Mouse (Mus musculus) forebrain, embryonic 10.5 days (tissue): Measurements from ENCODE around the gene Clint1. TPM values are rescaled to one million over a fixed set of nuclear protein-coding genes. Genes with fewer than 3 reads are reported as not detected.

Experiments used
- DNase-seq: peaks from one replicate; pipeline ENCODE4 v3.0.0-alpha.2; 2017; ENCODE audit warnings: low spot score; ENCODE audit errors: extremely low spot score
- H3K27ac ChIP-seq: fragments of 300-500 bp; sonication (generic); 2 replicates; pipeline ENCODE4 v1.5.1; 2016; ENCODE audit warnings: mild to moderate bottlenecking
- H3K27me3 ChIP-seq: fragments of 300-500 bp; sonication (generic); 2 replicates; pipeline ENCODE4 v1.6.1; 2016; ENCODE audit warnings: mild to moderate bottlenecking; ENCODE audit not compliant: poor library complexity, severe bottlenecking
- H3K36me3 ChIP-seq: fragments of 300-500 bp; sonication (generic); replicated peaks from 2 replicates; pipeline ENCODE4 v1.6.1; 2016; ENCODE audit warnings: mild to moderate bottlenecking, moderate library complexity
- H3K4me1 ChIP-seq: fragments of 300-500 bp; sonication (generic); 2 replicates; pipeline ENCODE4 v1.6.1; 2016
- H3K4me3 ChIP-seq: fragments of 300-500 bp; sonication (generic); 2 replicates; pipeline ENCODE4 v1.5.1; 2016; ENCODE audit warnings: mild to moderate bottlenecking, moderate library complexity
- H3K9me3 ChIP-seq: fragments of 300-500 bp; sonication (generic); 2 replicates; pipeline ENCODE4 v1.6.1; 2016; ENCODE audit warnings: mild to moderate bottlenecking, moderate library complexity
- whole genome bisulfite sequencing: fragments of 180-500 bp; shearing (Covaris S2); methylation state at CpG from one replicate; pipeline ENCODE4 v1.1.7; 2016; 5-methylcytosine and 5-hydroxymethylcytosine counted together
- polyA plus RNA-seq: library from polyadenylated mRNA; unstranded; fragments of >200 nt; fragmentation: Nextera tagmentation; extraction: Ambion mirVana; gene quantifications from 2 replicates; pipeline ENCODE4 v1.2.1, GENCODE M21; 2016

Gene Clint1
- 62.8 and 64.2 TPM in 2 replicates for polyA plus RNA-seq

DNA sequence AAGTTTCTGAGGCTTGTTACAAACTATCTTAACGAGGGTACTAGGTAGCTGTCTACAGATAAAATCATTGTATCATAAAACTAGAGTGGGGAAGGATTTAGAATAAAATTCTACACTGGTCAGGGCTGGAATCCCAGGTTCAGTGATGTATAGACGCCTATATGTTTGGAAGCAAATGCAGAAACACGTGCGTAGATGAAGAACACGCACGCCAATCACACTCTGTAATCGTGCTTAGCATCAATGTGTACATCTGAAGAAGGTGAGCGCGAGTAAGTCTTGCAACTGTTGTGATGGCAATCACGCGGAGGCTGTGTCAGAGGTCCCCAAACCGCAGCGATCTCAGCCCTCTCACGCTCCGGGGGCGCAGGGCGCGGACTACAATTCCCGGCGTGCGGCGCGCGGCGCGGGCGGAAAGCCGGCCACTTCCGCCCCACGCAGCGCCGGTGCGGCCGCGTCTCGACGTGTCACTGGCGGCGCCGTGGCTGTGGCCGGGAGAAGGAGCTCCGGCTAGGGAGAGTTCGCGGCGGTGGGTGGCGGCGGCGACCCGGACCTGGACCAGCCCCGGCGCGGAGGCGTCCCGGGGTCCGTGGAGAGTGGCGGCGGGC is at the start of gene Clint1:
Gene Clint1, plus strand, starts transcription at position 536 of the 608 bp plus-strand sequence.
- peaks cover 17% of the 10 kb centered on the region for H3K4me1 ChIP-seq
- H3K9me3 ChIP-seq = no peaks in the 10 kb centered on the region
- DNase-seq = peak; percentile 73
- no peaks in the 10 kb centered on the region for H3K27me3 ChIP-seq
- WGBS = under 1% methylated on average over 56 of the region's 57 CpGs
- peak within 1 kb of the TSS; percentile 99 for H3K4me3 ChIP-seq
- H3K27ac ChIP-seq = peak within 1 kb of the TSS; percentile 96
- peaks cover 34% of the 10 kb centered on the region for H3K36me3 ChIP-seq

DNA sequence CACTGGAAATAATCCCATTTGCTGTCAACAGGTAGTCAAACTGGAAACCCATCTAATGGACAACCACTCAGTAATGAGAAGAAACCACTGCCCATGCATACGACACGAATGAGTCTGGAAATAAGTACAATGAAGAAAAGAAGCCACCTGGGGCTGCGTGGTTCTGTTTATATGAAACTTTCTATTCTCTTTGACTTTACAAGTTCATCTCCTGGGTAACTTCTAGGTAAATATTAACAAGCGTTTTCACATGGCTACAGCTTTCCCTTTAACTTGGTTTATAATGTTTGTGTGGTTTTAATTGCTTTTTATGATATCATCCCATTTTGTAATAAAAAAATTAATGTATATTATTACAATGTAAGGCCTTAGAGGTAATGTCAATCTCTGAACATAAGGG is 47.8 kb upstream of the Clint1 start:
- DNase-seq = no peak
- H3K4me3 ChIP-seq = no peak overlapping the region
- H3K27ac ChIP-seq = no peak overlapping the region
- no peaks in the 10 kb centered on the region for H3K36me3 ChIP-seq
- peaks cover 14% of the 10 kb centered on the region for H3K4me1 ChIP-seq
- 88% methylated on average over 4 of the region's 4 CpGs for WGBS
- no peaks in the 10 kb centered on the region for H3K9me3 ChIP-seq
- H3K27me3 ChIP-seq = peaks cover 5% of the 10 kb centered on the region; the same call in 1 of the 2 replicates

DNA sequence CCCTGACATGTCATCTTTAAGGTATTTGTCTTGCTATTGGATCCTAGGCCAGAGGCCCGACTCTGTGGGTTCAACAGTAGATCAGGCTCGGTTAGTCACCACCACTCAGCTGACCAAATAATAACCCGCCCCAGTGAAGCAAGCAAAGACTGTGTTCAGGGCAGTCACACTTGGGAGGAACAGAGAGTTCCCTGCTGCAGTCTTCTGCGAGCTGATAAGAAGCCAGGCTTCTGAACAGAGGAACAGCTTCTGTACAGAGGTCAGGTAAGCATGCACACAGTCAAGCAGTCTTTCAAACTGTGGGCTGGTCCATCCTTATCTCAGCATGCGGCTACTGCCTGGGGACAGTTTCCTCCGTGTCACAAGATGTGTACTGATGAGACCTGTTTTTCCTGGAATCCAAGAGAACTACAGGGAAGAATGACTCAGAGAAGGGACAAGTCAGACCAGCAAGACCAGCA is 46.5 kb upstream of the Clint1 start:
- 79% methylated on average over 6 of the region's 6 CpGs for WGBS
- H3K4me1 ChIP-seq = peaks cover 6% of the 10 kb centered on the region
- no peaks in the 10 kb centered on the region for H3K36me3 ChIP-seq
- H3K9me3 ChIP-seq = no peaks in the 10 kb centered on the region
- H3K4me3 ChIP-seq = no peak overlapping the region
- H3K27me3 ChIP-seq = 0 out of 2 replicates have a peak, but pooled peaks cover 5% of the 10 kb centered on the region
- no peak for DNase-seq
- no peak overlapping the region for H3K27ac ChIP-seq

DNA sequence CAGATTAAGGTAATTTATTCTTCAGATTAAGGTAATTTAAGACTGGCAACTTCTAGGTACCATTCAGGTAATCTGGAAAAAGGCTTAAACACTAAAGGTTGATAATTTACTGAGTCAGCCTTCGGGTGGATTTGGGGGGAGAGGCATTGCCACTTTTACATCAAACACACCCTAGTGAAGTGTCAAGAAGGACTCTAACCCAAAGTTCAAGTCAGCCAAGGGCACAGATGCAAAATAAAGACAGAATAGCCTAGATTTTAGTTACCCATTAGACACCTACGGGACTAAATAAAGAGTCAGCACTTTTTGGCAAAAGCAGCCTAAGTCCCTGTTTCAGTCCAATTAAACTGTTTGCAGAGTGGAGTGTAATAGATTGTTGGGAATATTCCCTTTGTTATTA is 46.0 kb upstream of the Clint1 start:
- Histone ChIP-seq H3K27me3 (0 out of 2 replicates have a peak, but pooled peaks cover 1% of the 10 kb centered on the region), H3K36me3 (no peaks in the 10 kb centered on the region), H3K9me3 (no peaks in the 10 kb centered on the region), H3K27ac (no peak overlapping the region), H3K4me1 (peaks cover 6% of the 10 kb centered on the region), H3K4me3 (no peak overlapping the region)
- WGBS = 86% methylated on average over 2 of the region's 2 CpGs
- no peak for DNase-seq

DNA sequence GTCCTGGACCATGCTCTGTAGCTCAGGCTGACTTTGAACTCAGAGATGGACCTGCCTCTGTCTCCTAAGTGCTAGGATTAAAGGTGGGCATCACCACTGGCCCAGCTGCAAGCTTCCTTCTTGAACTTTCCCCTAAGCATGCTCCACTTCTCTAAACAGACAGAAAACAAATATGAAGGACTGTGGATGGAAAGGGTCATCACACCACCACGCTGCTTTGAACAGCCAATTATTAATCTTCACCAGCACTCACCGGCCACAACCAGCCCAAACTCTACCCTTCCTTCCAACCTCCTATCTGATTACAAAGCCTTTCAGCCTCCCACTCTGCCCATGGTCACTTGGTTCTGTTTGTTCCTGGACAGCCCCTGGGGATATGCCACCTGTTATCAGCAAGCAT is 45.6 kb upstream of the Clint1 start:
- Histone ChIP-seq H3K36me3 (no peaks in the 10 kb centered on the region), H3K4me3 (no peak overlapping the region), H3K9me3 (no peaks in the 10 kb centered on the region), H3K27me3 (no peaks in the 10 kb centered on the region), H3K4me1 (peaks cover 6% of the 10 kb centered on the region), H3K27ac (no peak overlapping the region)
- WGBS = 94% methylated on average over 2 of the region's 2 CpGs
- DNase-seq = no peak

DNA sequence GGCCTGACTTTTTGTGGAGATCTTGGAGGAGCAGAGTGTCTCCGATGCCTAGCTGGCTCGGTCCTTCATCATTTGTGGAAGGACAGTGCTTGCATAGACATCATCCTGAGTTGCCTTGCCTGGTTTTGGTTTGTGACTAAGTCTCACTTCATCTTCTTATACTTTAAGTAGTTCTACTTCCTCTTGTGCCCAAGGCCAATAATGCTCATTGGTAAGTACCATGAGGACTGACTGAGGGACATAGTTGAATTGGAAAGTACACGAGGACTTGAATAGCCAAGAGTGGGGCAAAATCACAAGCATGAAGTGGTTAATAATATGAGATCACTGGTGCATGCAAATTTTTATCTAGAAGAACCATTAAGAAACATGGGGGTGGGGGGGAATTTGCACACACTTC is 45.0 kb upstream of the Clint1 start:
- no peaks in the 10 kb centered on the region for H3K9me3 ChIP-seq
- H3K27me3 ChIP-seq = no peaks in the 10 kb centered on the region
- WGBS = 95% methylated on average over 3 of the region's 3 CpGs
- DNase-seq = no peak
- peaks cover 6% of the 10 kb centered on the region for H3K4me1 ChIP-seq
- H3K4me3 ChIP-seq = no peak overlapping the region
- no peaks in the 10 kb centered on the region for H3K36me3 ChIP-seq
- H3K27ac ChIP-seq = no peak overlapping the region

DNA sequence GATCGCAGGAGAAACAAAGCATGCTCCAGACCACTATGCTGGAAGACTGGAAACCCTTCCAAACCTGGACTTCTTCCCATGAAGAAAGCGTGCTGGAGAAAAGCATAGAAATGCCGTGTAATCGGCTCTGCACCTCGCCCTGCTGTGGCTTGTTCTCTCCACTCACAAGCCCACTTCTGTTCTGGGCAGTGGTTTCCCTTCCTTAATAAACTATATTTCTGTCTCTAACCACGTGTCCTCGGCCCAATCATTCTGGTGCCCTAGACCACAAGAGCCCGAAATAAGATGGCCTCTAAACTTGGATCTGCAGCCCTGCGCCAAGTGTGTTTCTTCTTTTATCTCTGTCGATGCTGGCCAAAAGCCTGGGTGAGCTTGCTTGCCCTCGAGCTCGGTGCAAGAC is 44.0 kb upstream of the Clint1 start:
- WGBS = 88% methylated on average over 12 of the region's 12 CpGs

DNA sequence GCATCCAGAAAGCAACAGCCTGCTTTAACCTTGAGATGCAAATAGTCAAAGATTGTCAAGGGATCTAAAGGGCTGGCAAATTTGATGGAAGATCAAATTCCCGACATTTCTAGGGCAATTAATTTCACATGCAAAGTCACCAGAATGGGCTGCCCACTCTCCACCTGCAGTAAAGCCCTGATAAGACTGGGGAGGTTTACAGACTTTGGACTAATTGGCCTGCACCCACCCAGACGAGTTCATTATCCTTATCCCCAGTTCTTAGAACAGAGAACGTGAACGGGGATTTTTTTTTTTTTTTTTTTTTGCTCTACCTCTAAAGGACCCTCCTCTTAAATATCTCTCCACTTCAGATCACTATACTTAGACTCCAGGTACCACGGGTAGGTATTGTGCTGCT is 42.4 kb upstream of the Clint1 start:
- Histone ChIP-seq H3K4me3 (no peak overlapping the region), H3K36me3 (no peaks in the 10 kb centered on the region), H3K4me1 (peaks cover 6% of the 10 kb centered on the region), H3K27me3 (no peaks in the 10 kb centered on the region), H3K9me3 (no peaks in the 10 kb centered on the region), H3K27ac (no peak overlapping the region)
- DNase-seq = no peak
- 53% methylated on average over 5 of the region's 5 CpGs for WGBS

More for the DNA sequence above, 44.0 kb upstream of the Clint1 start:
- H3K9me3 ChIP-seq = no peaks in the 10 kb centered on the region
- no peak for DNase-seq
- H3K4me3 ChIP-seq = no peak overlapping the region
- H3K27ac ChIP-seq = no peak overlapping the region
- H3K4me1 ChIP-seq = peaks cover 6% of the 10 kb centered on the region
- no peaks in the 10 kb centered on the region for H3K27me3 ChIP-seq
- no peaks in the 10 kb centered on the region for H3K36me3 ChIP-seq

DNA sequence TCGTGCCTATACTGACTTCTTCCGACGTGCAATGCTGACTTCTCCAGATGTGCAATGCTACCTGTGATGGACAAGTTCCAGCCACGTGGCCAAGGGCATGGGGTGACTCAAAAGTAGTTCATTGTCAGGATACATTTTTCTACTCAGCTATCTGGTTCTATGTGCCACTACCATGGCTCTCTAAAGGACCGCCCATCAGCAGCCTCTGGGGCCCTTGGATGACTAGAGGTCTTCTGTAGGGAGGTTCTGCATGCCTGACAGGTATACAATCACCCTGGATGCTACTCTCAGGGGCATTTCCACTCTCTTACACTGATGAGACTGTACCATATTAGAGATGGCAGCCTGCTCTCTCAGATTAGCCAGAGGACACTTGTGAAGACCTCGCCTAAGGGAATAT is 41.8 kb upstream of the Clint1 start:
- H3K4me3 ChIP-seq = no peak overlapping the region
- 85% methylated on average over 6 of the region's 6 CpGs for WGBS
- no peak for DNase-seq
- H3K36me3 ChIP-seq = no peaks in the 10 kb centered on the region
- peaks cover 6% of the 10 kb centered on the region for H3K4me1 ChIP-seq
- H3K27ac ChIP-seq = no peak overlapping the region
- no peaks in the 10 kb centered on the region for H3K27me3 ChIP-seq
- no peaks in the 10 kb centered on the region for H3K9me3 ChIP-seq

DNA sequence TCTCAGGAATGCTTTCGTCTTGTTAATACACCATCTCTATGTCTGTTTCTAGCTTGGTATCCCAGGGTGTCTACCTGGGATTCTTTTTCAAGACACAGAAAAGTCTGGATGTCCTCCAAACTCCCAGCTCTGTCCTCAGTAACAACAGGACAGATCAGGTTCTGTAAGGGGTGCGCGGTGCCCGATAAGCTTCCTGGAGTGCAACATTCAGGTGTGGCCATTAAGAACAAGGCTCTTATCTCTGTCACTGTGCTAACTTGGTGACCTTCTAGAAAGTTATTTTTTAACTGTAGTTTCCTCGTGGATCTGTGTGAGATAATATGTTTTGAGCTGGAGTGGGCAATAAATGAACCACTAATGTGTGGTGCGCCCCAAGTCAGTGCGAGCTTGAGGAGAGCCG is 41.0 kb upstream of the Clint1 start:
- no peak for DNase-seq
- Histone ChIP-seq H3K4me1 (peaks cover 6% of the 10 kb centered on the region), H3K4me3 (no peak overlapping the region), H3K27me3 (no peaks in the 10 kb centered on the region), H3K27ac (no peak overlapping the region), H3K9me3 (no peaks in the 10 kb centered on the region), H3K36me3 (no peaks in the 10 kb centered on the region)
- 96% methylated on average over 8 of the region's 8 CpGs for WGBS

DNA sequence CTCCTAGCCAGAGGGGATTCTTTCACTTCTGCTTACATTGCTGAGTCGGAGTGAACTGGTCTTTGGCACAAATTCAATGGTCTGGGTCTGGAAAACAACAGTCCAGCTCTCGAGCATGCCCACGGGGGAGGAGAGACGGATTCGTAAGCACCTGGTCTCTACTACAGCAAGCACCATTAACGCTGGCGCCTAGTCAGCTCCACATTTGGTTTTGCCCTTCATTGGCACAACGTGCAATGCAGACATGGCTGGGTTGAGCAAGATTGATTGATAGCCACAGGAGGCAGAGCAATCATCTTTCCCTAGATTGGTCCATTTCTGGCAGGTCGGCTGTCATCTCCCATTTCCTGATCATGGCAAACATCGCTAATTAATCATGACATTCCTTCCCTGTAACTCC is 36.2 kb upstream of the Clint1 start:
- no peaks in the 10 kb centered on the region for H3K9me3 ChIP-seq
- WGBS = 88% methylated on average over 10 of the region's 10 CpGs
- no peak for DNase-seq

DNA sequence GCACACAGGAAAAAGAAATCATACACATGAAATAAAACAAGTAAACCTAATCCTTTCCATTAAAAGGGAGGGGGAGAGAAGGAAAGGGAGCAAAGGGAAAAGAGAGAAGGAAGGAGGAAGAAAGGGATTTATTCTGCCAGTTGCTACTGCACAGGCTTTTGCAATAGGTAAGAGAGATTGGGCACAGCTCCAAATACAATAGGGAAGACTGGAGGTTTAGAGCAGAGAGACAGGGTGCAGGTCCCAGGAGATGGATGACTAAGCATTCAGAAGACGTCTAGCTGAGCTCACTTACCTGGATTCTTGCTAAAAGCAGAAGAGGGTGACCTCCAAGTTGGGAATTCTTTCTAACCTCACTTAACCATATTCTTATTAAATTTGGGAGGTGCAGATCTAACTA is 35.1 kb upstream of the Clint1 start:
- Histone ChIP-seq H3K4me1 (no peaks in the 10 kb centered on the region), H3K9me3 (no peaks in the 10 kb centered on the region), H3K36me3 (no peaks in the 10 kb centered on the region), H3K27ac (no peak overlapping the region), H3K27me3 (no peaks in the 10 kb centered on the region), H3K4me3 (no peak overlapping the region)
- DNase-seq = no peak
- WGBS = 89% methylated on average over 1 of the region's 1 CpGs

More for the DNA sequence above, 36.2 kb upstream of the Clint1 start:
- Histone ChIP-seq H3K36me3 (no peaks in the 10 kb centered on the region), H3K27me3 (no peaks in the 10 kb centered on the region), H3K27ac (no peak overlapping the region), H3K4me1 (no peaks in the 10 kb centered on the region), H3K4me3 (no peak overlapping the region)

DNA sequence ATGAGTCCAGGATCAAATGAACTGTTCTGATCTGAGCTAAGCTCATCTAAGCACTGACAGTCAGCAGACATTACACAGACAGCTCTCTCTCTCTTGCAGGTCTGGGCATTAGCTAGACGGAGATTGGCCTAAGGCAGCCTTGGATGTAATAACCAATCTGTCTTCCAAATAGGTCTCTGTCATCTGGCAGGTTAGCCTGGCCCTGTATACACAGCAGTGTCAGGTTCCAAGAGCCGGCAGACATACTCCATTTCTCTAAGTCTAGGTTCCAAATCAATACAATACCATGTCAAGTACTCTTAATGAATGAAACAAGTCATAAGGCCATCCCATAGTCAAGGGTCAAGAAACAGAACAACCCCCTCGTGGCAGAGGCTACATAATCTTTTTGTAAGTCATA is 33.9 kb upstream of the Clint1 start:
- no peak for DNase-seq
- Histone ChIP-seq H3K4me1 (no peaks in the 10 kb centered on the region), H3K4me3 (no peak overlapping the region), H3K27ac (no peak overlapping the region), H3K36me3 (no peaks in the 10 kb centered on the region), H3K9me3 (no peaks in the 10 kb centered on the region), H3K27me3 (no peaks in the 10 kb centered on the region)
- 73% methylated on average over 3 of the region's 3 CpGs for WGBS

DNA sequence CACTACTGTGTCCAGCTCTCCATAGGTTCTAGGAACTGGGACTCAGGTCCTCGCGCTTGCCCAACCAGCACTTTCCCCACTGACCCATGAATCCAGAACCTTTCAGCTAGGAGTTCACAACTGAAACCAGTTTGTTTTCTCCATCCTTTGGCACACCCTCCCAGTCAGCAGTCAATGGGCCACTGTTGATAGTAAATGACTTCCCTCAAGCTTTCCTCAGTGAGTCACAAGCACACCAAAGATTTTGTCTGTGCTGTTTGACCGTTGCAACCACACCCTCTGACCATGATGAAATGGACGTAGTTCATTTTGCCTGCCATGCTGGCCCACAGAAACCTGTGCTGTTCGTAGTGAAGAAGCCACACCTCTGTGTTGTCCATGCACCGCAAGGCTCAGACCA is 30.9 kb upstream of the Clint1 start:
- Histone ChIP-seq H3K27me3 (no peaks in the 10 kb centered on the region), H3K4me1 (no peaks in the 10 kb centered on the region), H3K27ac (no peak overlapping the region), H3K4me3 (no peak overlapping the region), H3K36me3 (no peaks in the 10 kb centered on the region), H3K9me3 (no peaks in the 10 kb centered on the region)
- 90% methylated on average over 6 of the region's 6 CpGs for WGBS
- no peak for DNase-seq
